21 mouse cellular contexts compared by ENCODE assay signal in genomic region chr12:25364966-25365568, GRCm38 (mm10).
DNase-seq lines count a peak whose midpoint lies in the region; ATAC-seq and TF ChIP-seq lines count a peak whose summit lies in the region.
"Had no signal": no experiment of that assay in that cellular context is flagged by ENCODE, and none has a peak within 500 bp of the region (broad histone marks: within the 10 kb centered on the region; RNA-seq: fewer than 3 reads in every experiment).

No protein-coding gene starts in this region.

- WGBS in heart, embryonic 10.5 days = 46% methylated on average over 7 of the region's 7 CpGs
- 70% methylated on average over 7 of the region's 7 CpGs for WGBS in midbrain, embryonic 10.5 days
- 83% methylated on average over 7 of the region's 7 CpGs for whole genome bisulfite sequencing in midbrain, postnatal 0 days
- WGBS in liver, embryonic 12.5 days (ENCODE audit: insufficient replicate concordance) = 47% methylated on average over 7 of the region's 7 CpGs

- H3K4me2 ChIP-seq in midbrain, postnatal 0 days (ENCODE audit: low read depth, low read length, poor library complexity, severe bottlenecking) = no peak overlapping the region
- H3K4me2 ChIP-seq in liver, embryonic 12.5 days = no peak overlapping the region
- H3K4me2 ChIP-seq: embryonic facial prominence, embryonic 12.5 days; hindbrain, embryonic 15.5 days; liver, embryonic 11.5 days; lung, embryonic 15.5 days; midbrain, embryonic 13.5 days; neural tube, embryonic 15.5 days had no signal

- no peak overlapping the region for H3K9ac ChIP-seq in midbrain, postnatal 0 days (replicated peaks; ENCODE audit: low read length, poor library complexity, severe bottlenecking)
- no peak overlapping the region for H3K9ac ChIP-seq in liver, embryonic 12.5 days
- H3K9ac ChIP-seq: embryonic facial prominence, embryonic 12.5 days; hindbrain, embryonic 15.5 days; lung, embryonic 15.5 days; midbrain, embryonic 13.5 days; neural tube, embryonic 15.5 days had no signal

- H3K4me3 ChIP-seq in heart, embryonic 10.5 days = no peak overlapping the region
- no peak overlapping the region for H3K4me3 ChIP-seq in midbrain, embryonic 10.5 days
- no peak overlapping the region for H3K4me3 ChIP-seq in midbrain, postnatal 0 days (ENCODE audit: low read depth, low read length)
- H3K4me3 ChIP-seq in liver, embryonic 12.5 days = no peak overlapping the region
- H3K4me3 ChIP-seq: embryonic facial prominence, embryonic 12.5 days; hindbrain, embryonic 15.5 days; lung, embryonic 15.5 days; midbrain, embryonic 13.5 days; neural tube, embryonic 15.5 days had no signal

- H3K27ac ChIP-seq in heart, embryonic 10.5 days = 0 out of 2 replicates have a peak overlapping the region, but pooled peaks have one; percentile 16
- 0 out of 2 replicates have a peak overlapping the region, but pooled peaks have one; percentile 42 for H3K27ac ChIP-seq in midbrain, embryonic 10.5 days (replicated peaks)
- H3K27ac ChIP-seq in midbrain, postnatal 0 days (ENCODE audit: low read depth, low read length) = no peak overlapping the region
- H3K27ac ChIP-seq in liver, embryonic 12.5 days = no peak overlapping the region
- H3K27ac ChIP-seq: embryonic facial prominence, embryonic 12.5 days; hindbrain, embryonic 15.5 days; lung, embryonic 15.5 days; midbrain, embryonic 13.5 days; neural tube, embryonic 15.5 days had no signal

- no peak for TF ChIP-seq CTCF in midbrain, postnatal 0 days (IDR thresholded peaks at IDR 0.05)

- 0 out of 2 replicates have a peak, but pooled peaks cover 3% of the 10 kb centered on the region for H3K4me1 ChIP-seq in heart, embryonic 10.5 days
- H3K4me1 ChIP-seq in midbrain, embryonic 10.5 days = peaks cover 2% of the 10 kb centered on the region; the same call in 1 of the 2 replicates
- no peaks in the 10 kb centered on the region for H3K4me1 ChIP-seq in midbrain, postnatal 0 days (ENCODE audit: insufficient read depth, low read length)
- no peaks in the 10 kb centered on the region for H3K4me1 ChIP-seq in liver, embryonic 12.5 days
- H3K4me1 ChIP-seq: embryonic facial prominence, embryonic 12.5 days; hindbrain, embryonic 15.5 days; lung, embryonic 15.5 days; midbrain, embryonic 13.5 days; neural tube, embryonic 15.5 days had no signal

- no peak for ATAC-seq in midbrain, postnatal 0 days (ENCODE audit: low FRiP score)
- no peak for ATAC-seq in liver, embryonic 12.5 days
- ATAC-seq: forebrain, embryonic 14.5 days; midbrain, embryonic 13.5 days had no signal

- intact Hi-C loops in heart, postnatal 36 days (cut with DNase I) = loop anchor here (5.0 kb wide), 1 partner anchor 273 kb away; no protein-coding TSS in a partner anchor

- no peak for DNase-seq in heart, embryonic 10.5 days (ENCODE audit: low spot score)
- no peak for DNase-seq in heart, postnatal 36 days
- DNase-seq in midbrain, embryonic 10.5 days (ENCODE audit: low spot score) = no peak
- no peak for DNase-seq in midbrain, postnatal 0 days (ENCODE audit: low spot score)
- peak; percentile 36 for DNase-seq in brain, adult 2 months (ENCODE audit: low read depth, low spot score)
- DNase-seq in layer of hippocampus, adult 8-10 months (ENCODE audit: low spot score in 2 of 2) = peak; percentile 36 to 66
- no peak for DNase-seq in lung, postnatal 4 days
- DNase-seq: cerebellum, adult 9-10 months; heart, postnatal 4 days; kidney, adult 2 months; kidney, postnatal 36 days; thymus, adult 18-20 months; thymus, postnatal 4 days had no signal

- H3K36me3 ChIP-seq in heart, embryonic 10.5 days = no peaks in the 10 kb centered on the region
- no peaks in the 10 kb centered on the region for H3K36me3 ChIP-seq in midbrain, embryonic 10.5 days
- H3K36me3 ChIP-seq in midbrain, postnatal 0 days (ENCODE audit: insufficient read depth, low read length) = no peaks in the 10 kb centered on the region
- H3K36me3 ChIP-seq in liver, embryonic 12.5 days = no peaks in the 10 kb centered on the region
- H3K36me3 ChIP-seq: embryonic facial prominence, embryonic 12.5 days; hindbrain, embryonic 15.5 days; lung, embryonic 15.5 days; midbrain, embryonic 13.5 days; neural tube, embryonic 15.5 days had no signal

- no peaks in the 10 kb centered on the region for H3K9me3 ChIP-seq in heart, embryonic 10.5 days
- H3K9me3 ChIP-seq in midbrain, embryonic 10.5 days (replicated peaks) = no peaks in the 10 kb centered on the region
- H3K9me3 ChIP-seq in midbrain, postnatal 0 days (ENCODE audit: low read length) = no peaks in the 10 kb centered on the region
- H3K9me3 ChIP-seq in liver, embryonic 12.5 days (replicated peaks) = no peaks in the 10 kb centered on the region
- H3K9me3 ChIP-seq: embryonic facial prominence, embryonic 12.5 days; hindbrain, embryonic 15.5 days; lung, embryonic 15.5 days; midbrain, embryonic 13.5 days had no signal

- no peaks in the 10 kb centered on the region for H3K27me3 ChIP-seq in heart, embryonic 10.5 days (ENCODE audit: insufficient read depth, poor library complexity, severe bottlenecking)
- no peaks in the 10 kb centered on the region for H3K27me3 ChIP-seq in midbrain, embryonic 10.5 days (ENCODE audit: low read depth, poor library complexity, severe bottlenecking)
- no peaks in the 10 kb centered on the region for H3K27me3 ChIP-seq in midbrain, postnatal 0 days (ENCODE audit: insufficient read depth, low read length)
- H3K27me3 ChIP-seq in liver, embryonic 12.5 days (replicated peaks) = no peaks in the 10 kb centered on the region
- H3K27me3 ChIP-seq: embryonic facial prominence, embryonic 12.5 days; hindbrain, embryonic 15.5 days; lung, embryonic 15.5 days; midbrain, embryonic 13.5 days; neural tube, embryonic 15.5 days had no signal

Comparison
In these comparisons a context has a peak if more than half of its experiments do, and no peak if none do; other contexts are left out.
1. H3K27ac ChIP-seq: peak in heart, embryonic 10.5 days (single experiment) and midbrain, embryonic 10.5 days (single experiment); none in midbrain, postnatal 0 days (single experiment) and liver, embryonic 12.5 days (single experiment).
2. DNase-seq: peak in brain, adult 2 months (single experiment) and layer of hippocampus, adult 8-10 months (2 of 2); none in heart, embryonic 10.5 days (single experiment), heart, postnatal 36 days (0 of 2), midbrain, embryonic 10.5 days (single experiment), midbrain, postnatal 0 days (single experiment) and lung, postnatal 4 days (0 of 2).